Mouse (Mus musculus) macrophage (primary cell): ENCODE data around the gene Myo6. TPM values are rescaled to one million over a fixed set of nuclear protein-coding genes. Genes with fewer than 3 reads are reported as not detected.

ENCODE experiments used
- polyA plus RNA-seq: library from polyadenylated mRNA; stranded (reverse); fragments of 250-400 nt; gene quantifications from 3 replicates; pipeline ENCODE4 v1.2.4, GENCODE M21; 2018; ENCODE audit warnings: inconsistent platforms

The Myo6 gene
- polyA plus RNA-seq, 1 experiment from 2014 or later: 0.40 TPM

Other genes with a start within 250 kb of the Myo6 start
- not detected in 3 replicates for gene Filip1, start 152.2 kb upstream of the Myo6 start, polyA plus RNA-seq
- gene Senp6, start 98.1 kb upstream of the Myo6 start, polyA plus RNA-seq: 28.9 to 43.1 TPM (median 42.1 TPM) in 3 replicates